In genomic region chr1:191170444-191170843, GRCm38 (mm10) we compare ENCODE assay signal across 29 mouse cellular contexts. TPM values are rescaled to one million over a fixed set of nuclear protein-coding genes. Genes with fewer than 3 reads are reported as not detected.
DNase-seq lines count a peak whose midpoint lies in the region; ATAC-seq and TF ChIP-seq lines count a peak whose summit lies in the region.
"Had no signal": no experiment of that assay in that cellular context is flagged by ENCODE, and none has a peak within 500 bp of the region (broad histone marks: within the 10 kb centered on the region; RNA-seq: fewer than 3 reads in every experiment).

No protein-coding gene starts in this region.

- no peak overlapping the region for H3K9ac ChIP-seq in liver, adult 2 months (ENCODE audit: low read depth, low read length)
- no peak overlapping the region for H3K9ac ChIP-seq in stomach, embryonic 15.5 days
- H3K9ac ChIP-seq in stomach, postnatal 0 days (ENCODE audit: low read length), result no peak overlapping the region
- H3K9ac ChIP-seq: embryonic facial prominence, embryonic 12.5 days; forebrain, embryonic 12.5 days had no signal

- no peak for TF ChIP-seq POLR2A in liver, adult 2 months (IDR thresholded peaks at IDR 0.05; ENCODE audit: extremely low read depth, insufficient read depth, low read length)

- TF ChIP-seq EP300 in stomach, postnatal 0 days (optimal IDR thresholded peaks at IDR 0.05), result no peak

- WGBS in liver, adult 2 months, result 30% methylated on average over 2 of the region's 2 CpGs
- WGBS in stomach, embryonic 15.5 days, result 77% methylated on average over 2 of the region's 2 CpGs
- 95% methylated on average over 2 of the region's 2 CpGs for WGBS in stomach, postnatal 0 days
- 90% methylated on average over 2 of the region's 2 CpGs for WGBS in midbrain, embryonic 10.5 days

- no peaks in the 10 kb centered on the region for H3K36me3 ChIP-seq in liver, adult 2 months (ENCODE audit: control insufficient read depth, insufficient read depth, low read length)
- H3K36me3 ChIP-seq in stomach, embryonic 15.5 days, result no peaks in the 10 kb centered on the region
- H3K36me3 ChIP-seq in stomach, postnatal 0 days (ENCODE audit: control insufficient read depth, insufficient read depth, low read length), result no peaks in the 10 kb centered on the region
- peaks cover 4% of the 10 kb centered on the region; the same call in 1 of the 2 replicates for H3K36me3 ChIP-seq in midbrain, embryonic 10.5 days
- H3K36me3 ChIP-seq: embryonic facial prominence, embryonic 10.5 days; embryonic facial prominence, embryonic 12.5 days; forebrain, embryonic 10.5 days; forebrain, embryonic 12.5 days; G1E had no signal

- H3K4me2 ChIP-seq in stomach, embryonic 15.5 days, result no peak overlapping the region
- no peak overlapping the region for H3K4me2 ChIP-seq in stomach, postnatal 0 days (replicated peaks; ENCODE audit: low read depth)
- H3K4me2 ChIP-seq: embryonic facial prominence, embryonic 12.5 days; forebrain, embryonic 12.5 days had no signal

- H3K79me2 ChIP-seq in liver, adult 2 months (ENCODE audit: control insufficient read depth, insufficient read depth, low read length), result no peaks in the 10 kb centered on the region

- H3K4me1 ChIP-seq in liver, adult 2 months (ENCODE audit: control insufficient read depth, insufficient read depth, low read length), result peaks cover 9% of the 10 kb centered on the region
- no peaks in the 10 kb centered on the region for H3K4me1 ChIP-seq in stomach, embryonic 15.5 days
- no peaks in the 10 kb centered on the region for H3K4me1 ChIP-seq in stomach, postnatal 0 days (replicated peaks; ENCODE audit: control insufficient read depth, insufficient read depth)
- H3K4me1 ChIP-seq in midbrain, embryonic 10.5 days, result no peaks in the 10 kb centered on the region
- H3K4me1 ChIP-seq: embryonic facial prominence, embryonic 12.5 days had no signal

- H3K9me3 ChIP-seq in stomach, embryonic 15.5 days, result no peaks in the 10 kb centered on the region
- no peaks in the 10 kb centered on the region for H3K9me3 ChIP-seq in stomach, postnatal 0 days (ENCODE audit: control insufficient read depth, low read length)
- no peaks in the 10 kb centered on the region for H3K9me3 ChIP-seq in midbrain, embryonic 10.5 days (replicated peaks)
- H3K9me3 ChIP-seq: embryonic facial prominence, embryonic 10.5 days; embryonic facial prominence, embryonic 12.5 days; forebrain, embryonic 10.5 days; forebrain, embryonic 12.5 days; G1E had no signal

- peak; percentile 22; the same call in 1 of the 2 replicates for ATAC-seq in stomach, embryonic 15.5 days (ENCODE audit: insufficient read depth, low FRiP score, low read depth)
- ATAC-seq in stomach, postnatal 0 days (ENCODE audit: low FRiP score, low TSS enrichment), result no peak; the same call in 1 of the 2 replicates
- ATAC-seq: activated CD4-positive, CD25-positive, alpha-beta regulatory T cell, adult 4 months; CD4-positive, CD25-positive, alpha-beta regulatory T cell, adult 4 months; forebrain, embryonic 14.5 days; forebrain, embryonic 16.5 days; Patski had no signal

- TF ChIP-seq CTCF in liver, adult 2 months (IDR thresholded peaks at IDR 0.05; ENCODE audit: low read depth, low read length), result no peak
- no peak for TF ChIP-seq CTCF in stomach, postnatal 0 days (IDR thresholded peaks at IDR 0.05; ENCODE audit: low read depth)

- no peak overlapping the region for H3K4me3 ChIP-seq in liver, adult 2 months (ENCODE audit: insufficient read depth, low read depth, low read length)
- no peak overlapping the region for H3K4me3 ChIP-seq in stomach, embryonic 15.5 days (replicated peaks)
- no peak overlapping the region for H3K4me3 ChIP-seq in stomach, postnatal 0 days (ENCODE audit: low read depth, low read length)
- H3K4me3 ChIP-seq in midbrain, embryonic 10.5 days, result no peak overlapping the region
- H3K4me3 ChIP-seq: embryonic facial prominence, embryonic 10.5 days; embryonic facial prominence, embryonic 12.5 days; forebrain, embryonic 10.5 days; forebrain, embryonic 12.5 days had no signal

- DNase-seq in adrenal gland, postnatal 10 days, result peak; percentile 13
- no peak for DNase-seq in adrenal gland, adult 18-20 months (ENCODE audit: low spot score in 2 of 2)
- peak; percentile 93 for DNase-seq in liver, adult 2 months (ENCODE audit: extremely low read depth, low read depth, low spot score)
- no peak for DNase-seq in liver
- no peak for DNase-seq in stomach, postnatal 0 days (ENCODE audit: low spot score)
- no peak for DNase-seq in midbrain, embryonic 10.5 days (ENCODE audit: low spot score)
- DNase-seq: adrenal gland, adult 2 months; adrenal gland, postnatal 14 days; adrenal gland, postnatal 36 days; B cell, adult 2 months; cerebellum, adult 11-12 months; cerebellum, adult 2 months; cerebellum, adult 9-10 months; cerebellum, postnatal 10 days; cerebellum, postnatal 25 days had no signal

- H3K27ac ChIP-seq in liver, adult 2 months (replicated peaks; ENCODE audit: insufficient read depth, low read depth, low read length), result peak overlapping the region; percentile 76
- H3K27ac ChIP-seq in stomach, embryonic 15.5 days, result no peak overlapping the region
- H3K27ac ChIP-seq in stomach, postnatal 0 days (replicated peaks), result no peak overlapping the region
- no peak overlapping the region for H3K27ac ChIP-seq in midbrain, embryonic 10.5 days (replicated peaks)
- H3K27ac ChIP-seq: embryonic facial prominence, embryonic 10.5 days; embryonic facial prominence, embryonic 12.5 days; forebrain, embryonic 10.5 days; forebrain, embryonic 12.5 days had no signal

- no peaks in the 10 kb centered on the region for H3K27me3 ChIP-seq in liver, adult 2 months (ENCODE audit: control insufficient read depth, insufficient read depth, low read length)
- no peaks in the 10 kb centered on the region for H3K27me3 ChIP-seq in stomach, embryonic 15.5 days (replicated peaks)
- H3K27me3 ChIP-seq in stomach, postnatal 0 days (ENCODE audit: control insufficient read depth, insufficient read depth, low read length), result no peaks in the 10 kb centered on the region
- H3K27me3 ChIP-seq in midbrain, embryonic 10.5 days (ENCODE audit: low read depth, poor library complexity, severe bottlenecking), result no peaks in the 10 kb centered on the region
- H3K27me3 ChIP-seq: CH12.LX; embryonic facial prominence, embryonic 12.5 days; forebrain, embryonic 12.5 days; Patski had no signal

RNA-seq across cellular contexts. Expression of gene Fam71a, which starts 5.8 kb away (rescaled TPM):
- not detected for total RNA-seq in adrenal gland, postnatal 10 days (2021)
- total RNA-seq in adrenal gland, adult 18-20 months (2021), result not detected
- not detected in 2 replicates for total RNA-seq in liver, adult 2 months (2014; rRNA removed)
- polyA plus RNA-seq in liver, adult 2 months (2012; rRNA removed), result not detected in 2 replicates
- not detected in 2 replicates for polyA plus RNA-seq in stomach, embryonic 15.5 days (2015; fragmentation: Nextera tagmentation; extraction: Ambion mirVana)
- polyA plus RNA-seq in stomach, postnatal 0 days (2015; fragmentation: Nextera tagmentation; extraction: Ambion mirVana), result 0.04 TPM in 1 of 2 replicates, not detected in the other
- polyA plus RNA-seq in midbrain, embryonic 10.5 days (2016; fragmentation: Nextera tagmentation; extraction: Ambion mirVana), result not detected in 2 replicates
- total RNA-seq: adrenal gland, adult 2 months; adrenal gland, postnatal 14 days; adrenal gland, postnatal 36 days; CH12.LX had no signal
- polyA plus RNA-seq: activated CD4-positive, CD25-positive, alpha-beta regulatory T cell, adult 4 months; adrenal gland, adult 2 months; CD4-positive, CD25-positive, alpha-beta regulatory T cell, adult 4 months; cerebellum, adult 2 months; cortical plate, adult 2 months; embryonic facial prominence, embryonic 10.5 days; embryonic facial prominence, embryonic 12.5 days; embryonic facial prominence, embryonic 14.5 days; forebrain, embryonic 10.5 days; forebrain, embryonic 12.5 days; forebrain, embryonic 14.5 days; forebrain, embryonic 16.5 days; G1E had no signal

RNA-seq across cellular contexts. Expression of gene Atf3, which starts 47.4 kb away (rescaled TPM):
- total RNA-seq in adrenal gland, postnatal 10 days (2021), result 1 to 10 TPM; 1.2 to 5.4 TPM
- total RNA-seq in adrenal gland, adult 18-20 months (2021), result 10 to 100 TPM in 1 of 2 experiments, 1 to 10 TPM in 1; 6.0 to 30.7 TPM
- 0.55 and 1.1 TPM in 2 replicates for total RNA-seq in liver, adult 2 months (2014; rRNA removed)
- 0.55 and 0.81 TPM in 2 replicates for polyA plus RNA-seq in liver, adult 2 months (2012; rRNA removed)
- 4.2 and 4.4 TPM in 2 replicates for polyA plus RNA-seq in stomach, embryonic 15.5 days (2015; fragmentation: Nextera tagmentation; extraction: Ambion mirVana)
- 6.5 and 11.1 TPM in 2 replicates for polyA plus RNA-seq in stomach, postnatal 0 days (2015; fragmentation: Nextera tagmentation; extraction: Ambion mirVana)
- polyA plus RNA-seq in midbrain, embryonic 10.5 days (2016; fragmentation: Nextera tagmentation; extraction: Ambion mirVana), result 5.3 and 5.5 TPM in 2 replicates
- polyA plus RNA-seq: activated CD4-positive, CD25-positive, alpha-beta regulatory T cell, adult 4 months; CD4-positive, CD25-positive, alpha-beta regulatory T cell, adult 4 months; G1E had no signal

Comparison
In these comparisons a context has a peak if more than half of its experiments do, and no peak if none do; other contexts are left out.
1. DNase-seq: peak in adrenal gland, postnatal 10 days (single experiment) and liver, adult 2 months (single experiment); none in adrenal gland, adult 18-20 months (0 of 2), liver (single experiment), stomach, postnatal 0 days (single experiment) and midbrain, embryonic 10.5 days (single experiment).